Mouse (Mus musculus) embryo, embryonic 11.5 days (tissue): ENCODE data around the gene Atp6v0e.

Source experiments
- DNase-seq: peaks from one replicate; pipeline ENCODE4 v3.0.0-alpha.2; 2012; ENCODE audit warnings: low read depth, low spot score

Gene Atp6v0e

GRCm38 (mm10) chr17:26686334-26687000 lies 23.4 kb downstream of the Atp6v0e start:
- no peak for DNase-seq

GRCm38 (mm10) chr17:26688795-26689735 lies 26.0 kb downstream of the Atp6v0e start:
- no peak for DNase-seq

- no peak for DNase-seq
Observed at GRCm38 (mm10) chr17:26689810-26690209, 26.8 kb downstream of the Atp6v0e start.

- DNase-seq: no peak
Observed at GRCm38 (mm10) chr17:26690236-26690635, 27.2 kb downstream of the Atp6v0e start.

GRCm38 (mm10) chr17:26691110-26691509 lies 28.1 kb downstream of the Atp6v0e start:
- DNase-seq: no peak

GRCm38 (mm10) chr17:26693424-26693823 lies 30.4 kb downstream of the Atp6v0e start:
- no peak for DNase-seq

- no peak for DNase-seq
Observed at GRCm38 (mm10) chr17:26694171-26694570, 31.1 kb downstream of the Atp6v0e start.

- DNase-seq: no peak
Observed at GRCm38 (mm10) chr17:26695193-26695592, 32.2 kb downstream of the Atp6v0e start.

GRCm38 (mm10) chr17:26698846-26699245 lies 35.8 kb downstream of the Atp6v0e start:
- DNase-seq: no peak

GRCm38 (mm10) chr17:26699819-26700616 lies 37.0 kb downstream of the Atp6v0e start:
- no peak for DNase-seq

- no peak for DNase-seq
Observed at GRCm38 (mm10) chr17:26701565-26701964, 38.5 kb downstream of the Atp6v0e start.

GRCm38 (mm10) chr17:26702621-26703020 lies 39.6 kb downstream of the Atp6v0e start:
- no peak for DNase-seq

GRCm38 (mm10) chr17:26703671-26704070 lies 40.6 kb downstream of the Atp6v0e start:
- DNase-seq: no peak

GRCm38 (mm10) chr17:26705463-26706359 lies 42.7 kb downstream of the Atp6v0e start:
- DNase-seq: no peak

GRCm38 (mm10) chr17:26707066-26707465 lies 44.0 kb downstream of the Atp6v0e start:
- no peak for DNase-seq

- no peak for DNase-seq
Observed at GRCm38 (mm10) chr17:26708499-26708898, 45.5 kb downstream of the Atp6v0e start.

GRCm38 (mm10) chr17:26708993-26709590 lies 46.1 kb downstream of the Atp6v0e start:
- DNase-seq: no peak

- no peak for DNase-seq
Observed at GRCm38 (mm10) chr17:26710049-26710448, 47.0 kb downstream of the Atp6v0e start.

- DNase-seq: peak; percentile 93
Observed at GRCm38 (mm10) chr17:26715271-26715758, 52.3 kb downstream of the Atp6v0e start, which contains the start of gene Crebrf. TSS of gene Crebrf (plus strand) at chr17:26715650.
